Mouse (Mus musculus): Measurements from ENCODE around the gene Thra. TPM values are rescaled to one million over a fixed set of nuclear protein-coding genes. Genes with fewer than 3 reads are reported as not detected.

Gene Thra
- total and polyA plus RNA-seq, 3 experiments = 1.1 to 3.9 (median 3.8) TPM

DNA sequence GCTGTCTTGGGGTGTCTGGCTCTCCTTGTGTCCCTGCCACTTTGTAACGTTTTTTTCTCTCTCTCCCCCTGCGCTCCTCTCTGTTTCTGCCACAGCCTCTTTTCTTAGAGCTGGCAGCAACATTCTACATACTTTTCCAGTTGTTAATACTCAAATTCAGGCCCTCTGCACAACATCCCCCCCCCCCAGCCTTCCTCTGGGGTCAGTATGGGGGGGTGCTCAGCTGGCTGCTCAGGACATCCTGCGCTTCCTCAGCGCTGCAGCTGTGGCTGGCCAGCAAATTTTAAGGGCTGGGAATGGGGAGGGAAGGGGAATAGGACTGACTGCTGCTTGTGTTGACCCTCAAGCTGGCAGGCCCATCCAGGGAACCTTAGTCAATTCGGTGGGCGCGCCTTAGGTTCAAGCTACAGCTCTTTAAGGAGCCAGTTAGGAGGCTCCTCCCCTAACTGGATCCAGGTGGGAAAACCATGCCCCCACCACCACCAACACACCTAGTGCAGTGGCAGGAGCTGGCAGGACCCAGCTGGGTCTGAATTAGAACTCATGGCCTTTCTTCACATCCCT, 4.1 kb downstream of the Thra start:
- no peaks in the 10 kb centered on the region for H3K79me2 ChIP-seq (replicated peaks; ENCODE audit: control insufficient read depth, extremely low read depth, insufficient read depth, poor library complexity, severe bottlenecking)
- H3K4me3 ChIP-seq (replicated peaks in 1 of 3; ENCODE audit: low read depth in 2 of 3, low read length in 2 of 3, poor library complexity in 1 of 3) = no peak overlapping the region
- H3K4me2 ChIP-seq (ENCODE audit: insufficient read depth, low read depth, poor library complexity, severe bottlenecking) = no peak overlapping the region
- H3K4me1 ChIP-seq (ENCODE audit: control insufficient read depth in 1 of 2, insufficient read depth in 2 of 2) = peaks cover 28 to 34% of the 10 kb centered on the region in 2 experiments
- no peak overlapping the region for H3K9ac ChIP-seq (ENCODE audit: insufficient read depth, low read depth)
- H3K27me3 ChIP-seq (replicated peaks) = peaks cover 63% of the 10 kb centered on the region
- dilution Hi-C loops (cut with MboI; ENCODE audit: extremely low pct_ligation_motif_present, extremely low pct_unique_long_range_greater_than_20kb, low sequenced_read_pairs) = no loop called here
- no peaks in the 10 kb centered on the region for H3K36me3 ChIP-seq (replicated peaks in 1 of 2; ENCODE audit: control insufficient read depth in 1 of 2, insufficient read depth in 1 of 2, low read length in 1 of 2)
- no peaks in the 10 kb centered on the region for H3K9me3 ChIP-seq (replicated peaks; ENCODE audit: low read length)
- TF ChIP-seq JUND (conservative IDR thresholded peaks at IDR 0.05; ENCODE audit: low read depth, low read length) (no peak), MEF2A (IDR thresholded peaks at IDR 0.05; ENCODE audit: borderline replicate concordance, low read depth, low read length) (no peak), MAFK (IDR thresholded peaks at IDR 0.05; ENCODE audit: insufficient replicate concordance, low read length) (no peak), KAT2A (IDR thresholded peaks at IDR 0.05; ENCODE audit: insufficient replicate concordance, low read length) (no peak), USF2 (conservative IDR thresholded peaks at IDR 0.05; ENCODE audit: low read depth, low read length) (no peak), IRF4 (IDR thresholded peaks at IDR 0.05; ENCODE audit: low read depth, low read length) (no peak), SMC3 (IDR thresholded peaks at IDR 0.05; ENCODE audit: low read depth, low read length) (no peak), CHD2 (IDR thresholded peaks at IDR 0.05; ENCODE audit: low read length) (no peak), GABPA (IDR thresholded peaks at IDR 0.05; ENCODE audit: insufficient replicate concordance, low read depth, low read length) (no peak), MAX (IDR thresholded peaks at IDR 0.05; ENCODE audit: low read length) (no peak), ZC3H11A (IDR thresholded peaks at IDR 0.05; ENCODE audit: low read depth, low read length) (no peak), ELF1 (IDR thresholded peaks at IDR 0.05; ENCODE audit: low read depth, low read length) (no peak), NELFE (IDR thresholded peaks at IDR 0.05; ENCODE audit: low read depth, low read length) (no peak), ETS1 (conservative IDR thresholded peaks at IDR 0.05; ENCODE audit: low read depth, low read length) (no peak), UBTF (IDR thresholded peaks at IDR 0.05; ENCODE audit: low read depth, low read length) (no peak), ZKSCAN1 (IDR thresholded peaks at IDR 0.05; ENCODE audit: borderline replicate concordance, low read depth, low read length) (no peak)
- H3K27ac ChIP-seq (ENCODE audit: insufficient read depth, low read depth) = no peak overlapping the region
- no peak for DNase-seq (ENCODE audit: extremely low read depth)
- in situ Hi-C loops (cut with MboI; ENCODE audit: low pct_ligation_motif_present, low pct_unique_long_range_greater_than_20kb, low sequenced_read_pairs) = loop anchor here (5.0 kb wide), 1 partner anchor 38 kb away; no protein-coding TSS in a partner anchor

DNA sequence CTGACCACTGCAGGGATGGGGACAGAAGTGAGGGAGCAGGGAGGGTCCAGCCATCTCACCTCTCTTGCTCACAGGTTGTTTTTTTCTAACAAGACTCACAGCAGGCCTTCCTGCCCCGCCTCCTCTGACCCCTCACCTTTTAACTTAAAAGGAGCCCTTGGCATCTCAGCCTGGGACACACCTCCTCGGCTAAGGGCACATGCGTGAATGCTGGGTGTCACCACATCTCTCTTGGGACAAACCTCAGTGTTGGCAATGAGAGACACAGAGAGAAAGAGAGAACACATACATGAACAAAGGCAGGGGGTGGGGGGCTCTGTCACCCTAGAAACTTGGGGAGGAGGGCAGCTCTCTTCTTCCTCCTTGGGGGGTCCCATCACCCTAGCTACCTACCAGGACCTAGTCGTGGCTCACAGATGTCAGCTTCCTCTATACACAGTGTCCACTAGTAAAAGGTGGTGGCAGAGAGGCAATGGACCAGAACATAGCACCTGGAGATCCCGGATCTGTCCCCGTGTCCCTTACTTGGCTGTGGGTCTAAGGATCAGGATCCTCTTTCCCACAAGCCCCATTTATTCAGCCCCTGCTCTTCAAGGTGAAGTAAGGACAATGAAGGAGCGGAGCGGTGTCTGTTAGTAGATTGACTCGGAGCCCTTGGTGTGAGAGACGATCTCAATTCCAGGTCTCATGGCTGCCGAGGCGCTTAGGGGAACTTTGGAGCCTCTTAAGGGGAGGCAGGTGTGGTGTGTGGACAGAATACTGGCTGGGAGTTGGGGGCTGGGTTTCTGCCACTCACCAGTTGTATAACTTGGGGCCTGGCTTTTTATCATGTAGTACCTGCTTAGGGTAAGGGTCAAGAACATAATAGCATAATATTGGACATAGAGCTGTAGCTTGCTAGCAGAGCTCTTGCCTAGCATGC, 5.8 kb downstream of the Thra start:
- Histone ChIP-seq H3K27me3 (replicated peaks) (peaks cover 48% of the 10 kb centered on the region), H3K27ac (ENCODE audit: insufficient read depth, low read depth) (no peak overlapping the region), H3K4me2 (ENCODE audit: insufficient read depth, low read depth, poor library complexity, severe bottlenecking) (no peak overlapping the region), H3K9ac (ENCODE audit: insufficient read depth, low read depth) (no peak overlapping the region), H3K9me3 (replicated peaks; ENCODE audit: low read length) (no peaks in the 10 kb centered on the region), H3K4me1 (ENCODE audit: control insufficient read depth in 1 of 2, insufficient read depth in 2 of 2) (peaks cover 35 to 39% of the 10 kb centered on the region in 2 experiments), H3K79me2 (replicated peaks; ENCODE audit: control insufficient read depth, extremely low read depth, insufficient read depth, poor library complexity, severe bottlenecking) (no peaks in the 10 kb centered on the region), H3K36me3 (replicated peaks in 1 of 2; ENCODE audit: control insufficient read depth in 1 of 2, insufficient read depth in 1 of 2, low read length in 1 of 2) (no peaks in the 10 kb centered on the region), H3K4me3 (replicated peaks in 1 of 3; ENCODE audit: low read depth in 2 of 3, low read length in 2 of 3, poor library complexity in 1 of 3) (no peak overlapping the region)
- in situ Hi-C loops (cut with MboI; ENCODE audit: low pct_ligation_motif_present, low pct_unique_long_range_greater_than_20kb, low sequenced_read_pairs) = loop anchor here (5.0 kb wide), 1 partner anchor 36 kb away; no protein-coding TSS in a partner anchor
- no peak for DNase-seq (ENCODE audit: extremely low read depth)
- TF ChIP-seq ZMIZ1 (IDR thresholded peaks at IDR 0.05; ENCODE audit: low read depth, low read length) (no peak), BHLHE40 (IDR thresholded peaks at IDR 0.05; ENCODE audit: low read depth, low read length) (peak; percentile 20; the same call in 1 of the 2 replicates)
- dilution Hi-C loops (cut with MboI; ENCODE audit: extremely low pct_ligation_motif_present, extremely low pct_unique_long_range_greater_than_20kb, low sequenced_read_pairs) = no loop called here
